Mouse (Mus musculus) hindbrain, postnatal 0 days (tissue): ENCODE data around the gene Sh2d1b1. TPM values are rescaled to one million over a fixed set of nuclear protein-coding genes. Genes with fewer than 3 reads are reported as not detected.
A peak's percentile ranks its signal among the peaks of the same experiment; 100 is the strongest.

Experiments used
- ATAC-seq: fragments of 200-750 bp; cut with Nextera tagmentation; 2 replicates; pipeline ENCODE4 v1.8.0; 2017; ENCODE audit warnings: mild to moderate bottlenecking, moderate TSS enrichment, moderate library complexity
- DNase-seq: peaks from one replicate; pipeline ENCODE4 v3.0.0-alpha.2; 2015; ENCODE audit warnings: low spot score
- H3K27ac ChIP-seq: fragments of 300-500 bp; sonication (generic); 2 replicates; pipeline ENCODE4 v1.5.1; 2014; ENCODE audit warnings: mild to moderate bottlenecking
- H3K27me3 ChIP-seq: fragments of 300-500 bp; sonication (generic); 2 replicates; pipeline ENCODE4 v1.6.1; 2014; ENCODE audit warnings: low read length, mixed read lengths; ENCODE audit not compliant: insufficient read depth
- H3K36me3 ChIP-seq: fragments of 300-500 bp; sonication (generic); 2 replicates; pipeline ENCODE4 v1.6.1; 2014; ENCODE audit warnings: low read length, mixed read lengths; ENCODE audit not compliant: insufficient read depth
- H3K4me1 ChIP-seq: fragments of 300-500 bp; sonication (generic); 2 replicates; pipeline ENCODE4 v1.6.1; 2014; ENCODE audit warnings: antibody characterized with exemption, low read length, mixed read lengths; ENCODE audit not compliant: insufficient read depth
- H3K4me2 ChIP-seq: fragments of 300-500 bp; sonication (generic); 2 replicates; pipeline ENCODE4 v1.6.1; 2014; ENCODE audit warnings: low read depth, mild to moderate bottlenecking, low read length, moderate library complexity, mixed read lengths
- H3K4me3 ChIP-seq: fragments of 300-500 bp; sonication (generic); 2 replicates; pipeline ENCODE4 v1.5.1; 2014; ENCODE audit warnings: low read length
- H3K9ac ChIP-seq: fragments of 300-500 bp; sonication (generic); replicated peaks from 2 replicates; pipeline ENCODE4 v1.6.1; 2014; ENCODE audit warnings: mild to moderate bottlenecking, low read length, moderate library complexity, mixed read lengths
- H3K9me3 ChIP-seq: fragments of 300-500 bp; sonication (generic); 2 replicates; pipeline ENCODE4 v1.6.1; 2016; ENCODE audit warnings: low read length, mixed read lengths
- CTCF ChIP-seq: IDR thresholded peaks from 2 replicates; pipeline ENCODE4 v1.5.1; 2016; ENCODE audit warnings: antibody characterized with exemption, control low read depth, low read depth
- WGBS: fragments of 180-500 bp; shearing (Covaris S2); extraction: QIAGEN DNeasy Blood & Tissue Kit; methylation state at CpG from one replicate; pipeline ENCODE4 v1.1.7; 2014; 5-methylcytosine and 5-hydroxymethylcytosine counted together
- polyA plus RNA-seq: library from polyadenylated mRNA; unstranded; fragments of >200 nt; fragmentation: Nextera tagmentation; extraction: Ambion mirVana; gene quantifications from 2 replicates; pipeline ENCODE4 v1.2.1, GENCODE M21; 2015
- total RNA-seq: library from RNA; depleted of rRNA; stranded (reverse); fragments of >200 nt; gene quantifications from 2 replicates; pipeline ENCODE4 v1.2.3, GENCODE M21; 2014; rRNA removed

Gene Sh2d1b1
- total and polyA plus RNA-seq, 2 experiments from 2014 or later: not detected

DNA sequence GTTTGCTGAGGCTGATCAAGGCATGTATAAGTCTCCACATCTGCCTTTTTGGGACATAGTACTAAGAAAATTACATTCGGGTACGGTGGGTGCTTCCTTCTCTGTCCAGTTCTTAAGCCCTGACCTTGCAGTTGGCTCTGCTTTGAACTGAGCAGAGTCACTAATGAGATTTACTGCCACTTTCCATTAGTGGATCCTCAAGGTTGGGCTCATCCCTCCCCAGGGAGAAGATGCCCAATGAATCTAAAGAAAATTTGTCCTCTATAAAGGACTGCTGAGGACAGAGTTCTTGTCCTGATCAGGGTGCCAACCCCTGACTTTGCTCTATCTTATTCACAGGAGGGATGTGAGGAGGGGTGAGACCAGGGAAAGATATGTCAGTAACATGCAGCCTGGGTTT, 44.9 kb downstream of the Sh2d1b1 start:
- Histone ChIP-seq H3K27me3 (no peaks in the 10 kb centered on the region), H3K36me3 (no peaks in the 10 kb centered on the region), H3K4me1 (no peaks in the 10 kb centered on the region), H3K9ac (no peak overlapping the region), H3K4me3 (no peak overlapping the region), H3K4me2 (no peak overlapping the region), H3K27ac (no peak overlapping the region), H3K9me3 (no peaks in the 10 kb centered on the region)
- ATAC-seq: no peak
- no peak for DNase-seq
- TF ChIP-seq CTCF: no peak
- 92% methylated on average over 2 of the region's 2 CpGs for WGBS

DNA sequence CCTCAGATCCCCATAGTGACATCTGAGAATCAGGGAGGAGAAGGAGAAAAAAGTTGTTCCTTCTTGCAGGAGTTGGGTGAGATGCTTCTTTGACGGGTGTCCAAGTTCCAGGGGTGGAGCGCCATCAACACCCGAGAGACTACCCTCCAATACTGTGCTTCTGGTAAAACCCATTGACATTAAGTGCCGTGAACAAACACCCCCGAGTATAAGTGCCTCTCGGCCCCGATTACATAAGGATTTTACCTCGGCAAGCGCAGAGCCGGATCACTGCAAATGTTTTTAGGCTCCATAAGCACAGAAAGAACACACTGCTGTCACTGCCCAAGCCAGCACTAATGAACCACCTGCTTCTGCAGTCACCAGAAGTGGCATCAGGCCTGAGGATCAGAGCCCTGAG, 45.9 kb downstream of the Sh2d1b1 start:
- DNase-seq (no peak), ATAC-seq (no peak)
- Histone ChIP-seq H3K36me3 (no peaks in the 10 kb centered on the region), H3K9ac (no peak overlapping the region), H3K27me3 (no peaks in the 10 kb centered on the region), H3K27ac (no peak overlapping the region), H3K4me1 (no peaks in the 10 kb centered on the region), H3K4me3 (no peak overlapping the region), H3K4me2 (no peak overlapping the region), H3K9me3 (no peaks in the 10 kb centered on the region)
- 89% methylated on average over 10 of the region's 10 CpGs for WGBS
- no peak for TF ChIP-seq CTCF

DNA sequence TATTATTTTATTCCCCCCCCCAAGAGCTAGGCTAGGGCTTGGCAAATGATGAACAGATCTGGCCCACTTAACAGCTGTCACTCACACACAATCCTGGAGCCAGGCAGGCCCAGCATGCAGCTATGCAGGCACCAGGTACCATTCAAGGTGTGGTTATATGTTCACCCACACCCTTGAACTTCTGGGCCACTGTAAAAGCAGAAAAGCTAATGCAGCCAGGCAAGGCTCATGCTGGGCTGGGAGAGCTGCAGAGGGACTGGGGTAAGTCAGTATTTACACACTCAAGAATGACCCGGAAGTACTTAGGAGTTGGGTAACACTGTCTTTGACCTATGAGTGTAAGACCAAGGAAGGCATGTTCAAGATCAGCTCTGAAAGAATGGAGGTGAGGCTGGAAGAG, 47.2 kb downstream of the Sh2d1b1 start:
- Histone ChIP-seq H3K27ac (no peak overlapping the region), H3K9ac (no peak overlapping the region), H3K36me3 (peaks cover 6% of the 10 kb centered on the region; the same call in 1 of the 2 replicates), H3K27me3 (no peaks in the 10 kb centered on the region), H3K9me3 (no peaks in the 10 kb centered on the region), H3K4me2 (no peak overlapping the region), H3K4me3 (no peak overlapping the region), H3K4me1 (no peaks in the 10 kb centered on the region)
- TF ChIP-seq CTCF: no peak
- ATAC-seq: no peak
- DNase-seq: no peak
- whole genome bisulfite sequencing: 90% methylated on average over 1 of the region's 1 CpGs

DNA sequence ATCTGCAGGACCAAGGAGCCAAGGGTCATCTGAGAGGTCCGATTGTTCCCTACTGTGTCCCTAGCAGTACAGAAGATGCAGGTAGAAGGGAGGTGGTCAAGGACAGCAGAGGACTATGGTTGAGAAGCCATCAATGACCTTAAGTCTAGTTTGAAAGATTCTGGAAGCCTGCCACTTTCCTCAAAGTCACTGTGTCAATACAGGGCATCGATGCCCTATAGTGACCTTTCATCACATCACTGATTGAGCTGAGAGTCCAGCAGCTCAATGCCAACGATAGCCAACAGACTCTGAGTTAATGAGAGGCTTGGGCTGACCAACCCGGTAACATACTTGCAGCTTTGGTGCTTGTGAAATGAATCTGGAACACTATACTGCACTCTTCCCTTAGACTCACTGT, 48.2 kb downstream of the Sh2d1b1 start:
- Histone ChIP-seq H3K4me2 (no peak overlapping the region), H3K27me3 (no peaks in the 10 kb centered on the region), H3K4me1 (no peaks in the 10 kb centered on the region), H3K36me3 (peaks cover 6% of the 10 kb centered on the region; the same call in 1 of the 2 replicates), H3K9me3 (no peaks in the 10 kb centered on the region), H3K27ac (no peak overlapping the region), H3K9ac (no peak overlapping the region), H3K4me3 (no peak overlapping the region)
- ATAC-seq (no peak), DNase-seq (no peak)
- TF ChIP-seq CTCF: no peak
- 89% methylated on average over 4 of the region's 4 CpGs for WGBS

- peaks cover 6% of the 10 kb centered on the region; the same call in 1 of the 2 replicates for H3K36me3 ChIP-seq
- H3K27ac ChIP-seq: no peak overlapping the region
- H3K9me3 ChIP-seq: no peaks in the 10 kb centered on the region
- H3K9ac ChIP-seq: no peak overlapping the region
- H3K4me3 ChIP-seq: no peak overlapping the region
- no peak overlapping the region for H3K4me2 ChIP-seq
- no peak for ATAC-seq
- H3K4me1 ChIP-seq: no peaks in the 10 kb centered on the region
- 72% methylated on average over 6 of the region's 6 CpGs for WGBS
- H3K27me3 ChIP-seq: no peaks in the 10 kb centered on the region
- no peak for DNase-seq
- TF ChIP-seq CTCF: no peak
These were observed 54.8 kb downstream of the Sh2d1b1 start for GRCm38 (mm10) chr1:170331926-170332325.

DNA sequence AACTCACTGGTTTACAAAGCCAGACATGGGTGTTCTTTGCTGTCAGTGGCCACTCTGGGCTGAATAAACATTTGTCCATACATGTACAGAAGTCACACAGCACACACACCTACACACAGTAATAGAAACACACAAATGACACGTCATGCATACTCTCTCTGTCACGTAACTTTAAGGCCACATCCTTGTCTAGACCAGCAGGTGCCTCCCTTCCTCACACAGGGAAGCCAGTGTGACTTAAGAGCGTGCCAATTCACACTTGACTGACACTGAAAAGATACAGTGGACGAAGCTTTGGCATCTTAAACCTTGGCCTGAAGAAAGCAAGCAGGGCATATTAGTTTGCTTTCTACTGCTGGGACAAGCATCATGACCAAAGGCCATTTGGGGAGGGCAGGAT, 55.7 kb downstream of the Sh2d1b1 start:
- H3K27me3 ChIP-seq: no peaks in the 10 kb centered on the region
- no peaks in the 10 kb centered on the region for H3K4me1 ChIP-seq
- H3K27ac ChIP-seq: no peak overlapping the region
- DNase-seq: peak; percentile 21
- H3K4me3 ChIP-seq: no peak overlapping the region
- H3K36me3 ChIP-seq: peaks cover 6% of the 10 kb centered on the region; the same call in 1 of the 2 replicates
- TF ChIP-seq CTCF: peak; percentile 57
- H3K4me2 ChIP-seq: no peak overlapping the region
- no peak for ATAC-seq
- 50% methylated on average over 4 of the region's 4 CpGs for WGBS
- H3K9ac ChIP-seq: no peak overlapping the region
- H3K9me3 ChIP-seq: no peaks in the 10 kb centered on the region

Other genes with a start within 250 kb of the Sh2d1b1 start
- gene Ddr2, start 166.6 kb upstream of the Sh2d1b1 start, total RNA-seq: 5.4 and 8.5 TPM in 2 replicates
- gene Ddr2, start 166.6 kb upstream of the Sh2d1b1 start, polyA plus RNA-seq: 9.6 and 9.9 TPM in 2 replicates
- gene Uap1, start 102.4 kb upstream of the Sh2d1b1 start, total RNA-seq: 38.1 and 46.7 TPM in 2 replicates
- 52.6 and 54.7 TPM in 2 replicates for gene Uap1, start 102.4 kb upstream of the Sh2d1b1 start, polyA plus RNA-seq
- 45.1 and 45.6 TPM in 2 replicates for gene Uhmk1, start 61.9 kb upstream of the Sh2d1b1 start, total RNA-seq
- gene Uhmk1, start 61.9 kb upstream of the Sh2d1b1 start, polyA plus RNA-seq: 7.0 and 8.0 TPM in 2 replicates
- not detected in 2 replicates for gene Sh2d1b2, start 44.6 kb upstream of the Sh2d1b1 start, total RNA-seq
- gene Sh2d1b2, start 44.6 kb upstream of the Sh2d1b1 start, polyA plus RNA-seq: not detected in 2 replicates
- 1.8 and 3.2 TPM in 2 replicates for gene Gm7694, start 29.0 kb downstream of the Sh2d1b1 start, total RNA-seq
- 1.0 and 1.2 TPM in 2 replicates for gene Gm7694, start 29.0 kb downstream of the Sh2d1b1 start, polyA plus RNA-seq
- not detected in 2 replicates for gene Spata46, start 31.5 kb downstream of the Sh2d1b1 start, total RNA-seq
- 0.24 and 0.39 TPM in 2 replicates for gene Spata46, start 31.5 kb downstream of the Sh2d1b1 start, polyA plus RNA-seq